In genomic region chr12:76867586-76868280, GRCm38 (mm10) we compare ENCODE assay signal across 9 mouse cellular contexts. TPM values are rescaled to one million over a fixed set of nuclear protein-coding genes. Genes with fewer than 3 reads are reported as not detected.
DNase-seq lines count a peak whose midpoint lies in the region; ATAC-seq and TF ChIP-seq lines count a peak whose summit lies in the region.
"Had no signal": no experiment of that assay in that cellular context is flagged by ENCODE, and none has a peak within 500 bp of the region (broad histone marks: within the 10 kb centered on the region; RNA-seq: fewer than 3 reads in every experiment).

No protein-coding gene starts in this region.

- TF ChIP-seq CTCF in testis, adult 2 months (IDR thresholded peaks at IDR 0.05; ENCODE audit: control insufficient read depth, insufficient read depth, insufficient replicate concordance, low read depth, low read length): no peak
- no peak for TF ChIP-seq CTCF in brain, embryonic 14.5 days (IDR thresholded peaks at IDR 0.05; ENCODE audit: borderline replicate concordance, extremely low read depth, insufficient read depth, insufficient read length)
- TF ChIP-seq CTCF in stomach, postnatal 0 days (IDR thresholded peaks at IDR 0.05; ENCODE audit: low read depth): no peak
- TF ChIP-seq CTCF in forebrain, postnatal 0 days (IDR thresholded peaks at IDR 0.05; ENCODE audit: low read depth): no peak

- DNase-seq in testis, postnatal 10 days (ENCODE audit: low spot score): no peak
- peak; percentile 18 for DNase-seq in brain, embryonic 14.5 days (ENCODE audit: low read depth)
- DNase-seq in left cerebral cortex, adult 9 months (ENCODE audit: low spot score in 2 of 2): peak; percentile 36 to 59
- peak; percentile 60 for DNase-seq in stomach, postnatal 0 days (ENCODE audit: low spot score)
- DNase-seq in embryo, embryonic 10 days (ENCODE audit: low spot score): no peak
- no peak for DNase-seq in forebrain, postnatal 0 days

- no peak overlapping the region for H3K4me2 ChIP-seq in stomach, postnatal 0 days (replicated peaks; ENCODE audit: low read depth)
- no peak overlapping the region for H3K4me2 ChIP-seq in intestine, embryonic 15.5 days (replicated peaks)
- no peak overlapping the region for H3K4me2 ChIP-seq in forebrain, postnatal 0 days (ENCODE audit: low read depth)
- H3K4me2 ChIP-seq: midbrain, embryonic 15.5 days had no signal

- 0 out of 2 replicates have a peak overlapping the region, but pooled peaks have one; percentile 2 for H3K9ac ChIP-seq in stomach, postnatal 0 days (ENCODE audit: low read length)
- H3K9ac ChIP-seq in intestine, embryonic 15.5 days: no peak overlapping the region
- H3K9ac ChIP-seq in forebrain, postnatal 0 days: no peak overlapping the region
- H3K9ac ChIP-seq: midbrain, embryonic 15.5 days had no signal

- TF ChIP-seq EP300 in stomach, postnatal 0 days (optimal IDR thresholded peaks at IDR 0.05): no peak

- ATAC-seq in stomach, postnatal 0 days (ENCODE audit: low FRiP score, low TSS enrichment): peak; percentile 82
- no peak for ATAC-seq in intestine, embryonic 15.5 days
- ATAC-seq in forebrain, postnatal 0 days: no peak
- ATAC-seq: midbrain, embryonic 15.5 days had no signal

- peak overlapping the region; percentile 50 for H3K27ac ChIP-seq in testis, adult 2 months (ENCODE audit: control insufficient read depth, insufficient read depth, low read depth, low read length)
- peak overlapping the region; percentile 65 for H3K27ac ChIP-seq in stomach, postnatal 0 days (replicated peaks)
- no peak overlapping the region for H3K27ac ChIP-seq in intestine, embryonic 15.5 days
- no peak overlapping the region for H3K27ac ChIP-seq in forebrain, postnatal 0 days (ENCODE audit: low read depth, low read length)
- H3K27ac ChIP-seq: midbrain, embryonic 15.5 days had no signal

- no peaks in the 10 kb centered on the region for H3K9me3 ChIP-seq in stomach, postnatal 0 days (ENCODE audit: control insufficient read depth, low read length)
- no peaks in the 10 kb centered on the region for H3K9me3 ChIP-seq in intestine, embryonic 15.5 days
- H3K9me3 ChIP-seq in forebrain, postnatal 0 days (ENCODE audit: low read length): no peaks in the 10 kb centered on the region
- H3K9me3 ChIP-seq: midbrain, embryonic 15.5 days had no signal

- no peak for TF ChIP-seq POLR2A in testis, adult 2 months (IDR thresholded peaks at IDR 0.05; ENCODE audit: control insufficient read depth, low read depth, low read length)
- no peak for TF ChIP-seq POLR2A in brain, embryonic 14.5 days (IDR thresholded peaks at IDR 0.05; ENCODE audit: borderline replicate concordance, extremely low read depth, insufficient read depth, insufficient read length, poor library complexity, severe bottlenecking)

- H3K4me1 ChIP-seq in testis, adult 2 months (ENCODE audit: control insufficient read depth, insufficient read depth, low read length): peaks cover 5% of the 10 kb centered on the region
- no peaks in the 10 kb centered on the region for H3K4me1 ChIP-seq in stomach, postnatal 0 days (replicated peaks; ENCODE audit: control insufficient read depth, insufficient read depth)
- no peaks in the 10 kb centered on the region for H3K4me1 ChIP-seq in intestine, embryonic 15.5 days (replicated peaks)
- H3K4me1 ChIP-seq in forebrain, postnatal 0 days (ENCODE audit: insufficient read depth): no peaks in the 10 kb centered on the region
- H3K4me1 ChIP-seq: midbrain, embryonic 15.5 days had no signal

- 38% methylated on average over 10 of the region's 10 CpGs for WGBS in stomach, postnatal 0 days
- 65% methylated on average over 10 of the region's 10 CpGs for whole genome bisulfite sequencing in intestine, embryonic 15.5 days
- WGBS in forebrain, postnatal 0 days: 59% methylated on average over 10 of the region's 10 CpGs

- H3K27me3 ChIP-seq in testis, adult 2 months (ENCODE audit: control insufficient read depth, insufficient read depth, low read length): no peaks in the 10 kb centered on the region
- no peaks in the 10 kb centered on the region for H3K27me3 ChIP-seq in stomach, postnatal 0 days (ENCODE audit: control insufficient read depth, insufficient read depth, low read length)
- H3K27me3 ChIP-seq in intestine, embryonic 15.5 days (replicated peaks): no peaks in the 10 kb centered on the region
- H3K27me3 ChIP-seq in forebrain, postnatal 0 days (ENCODE audit: insufficient read depth, low read length): no peaks in the 10 kb centered on the region
- H3K27me3 ChIP-seq: midbrain, embryonic 15.5 days had no signal

- H3K4me3 ChIP-seq in testis, adult 2 months (ENCODE audit: control insufficient read depth, low read depth, low read length): no peak overlapping the region
- no peak overlapping the region for H3K4me3 ChIP-seq in stomach, postnatal 0 days (ENCODE audit: low read depth, low read length)
- no peak overlapping the region for H3K4me3 ChIP-seq in intestine, embryonic 15.5 days (replicated peaks)
- no peak overlapping the region for H3K4me3 ChIP-seq in forebrain, postnatal 0 days (ENCODE audit: low read depth, low read length)
- H3K4me3 ChIP-seq: midbrain, embryonic 15.5 days had no signal

- H3K36me3 ChIP-seq in testis, adult 2 months (ENCODE audit: control insufficient read depth, insufficient read depth, low read length): no peaks in the 10 kb centered on the region
- no peaks in the 10 kb centered on the region for H3K36me3 ChIP-seq in stomach, postnatal 0 days (ENCODE audit: control insufficient read depth, insufficient read depth, low read length)
- no peaks in the 10 kb centered on the region for H3K36me3 ChIP-seq in intestine, embryonic 15.5 days
- H3K36me3 ChIP-seq in forebrain, postnatal 0 days (ENCODE audit: insufficient read depth): no peaks in the 10 kb centered on the region
- H3K36me3 ChIP-seq: midbrain, embryonic 15.5 days had no signal

RNA-seq across cellular contexts. Expression of gene Rab15, which starts 45.0 kb away (rescaled TPM):
- 0.32 and 0.90 TPM in 2 replicates for polyA plus RNA-seq in testis, adult 2 months (2012; rRNA removed)
- polyA plus RNA-seq in brain, embryonic 14.5 days (2012; rRNA removed): 27.4 and 37.6 TPM in 2 replicates
- 24.0 and 27.2 TPM in 2 replicates for polyA plus RNA-seq in stomach, postnatal 0 days (2015; fragmentation: Nextera tagmentation; extraction: Ambion mirVana)
- polyA plus RNA-seq in intestine, embryonic 15.5 days (2015; fragmentation: Nextera tagmentation; extraction: Ambion mirVana): 20.3 and 20.8 TPM in 2 replicates
- total RNA-seq in forebrain, postnatal 0 days (2014; rRNA removed): 75.1 and 83.0 TPM in 2 replicates
- polyA plus RNA-seq in forebrain, postnatal 0 days (2015; fragmentation: Nextera tagmentation; extraction: Ambion mirVana): 43.7 and 52.6 TPM in 2 replicates

Comparison
In these comparisons a context has a peak if more than half of its experiments do, and no peak if none do; other contexts are left out.
1. H3K27ac ChIP-seq: peak in testis, adult 2 months (single experiment) and stomach, postnatal 0 days (single experiment); none in intestine, embryonic 15.5 days (single experiment) and forebrain, postnatal 0 days (single experiment).
2. DNase-seq: peak in brain, embryonic 14.5 days (single experiment), left cerebral cortex, adult 9 months (2 of 2) and stomach, postnatal 0 days (single experiment); none in testis, postnatal 10 days (single experiment), embryo, embryonic 10 days (single experiment) and forebrain, postnatal 0 days (single experiment).
3. RNA of gene Rab15, which starts 45.0 kb away (polyA plus RNA-seq): 43.7 to 52.6 TPM in forebrain, postnatal 0 days, 27.4 to 37.6 TPM in brain, embryonic 14.5 days, 24.0 to 27.2 TPM in stomach, postnatal 0 days and 20.3 to 20.8 TPM in intestine, embryonic 15.5 days; 0.32 to 0.90 TPM in testis, adult 2 months; every median in the first group is over 10 times any median in the second.